Mouse (Mus musculus) ES-Bruce4 (cell line): Measurements from ENCODE around the gene Alkbh4.
"Not testable (repeated sequence)": the region's sequence is repeated elsewhere in the genome, so short reads cannot be mapped to it uniquely, and the experiment has no call there.

ENCODE experiments used
- CTCF ChIP-seq: IDR thresholded peaks from one replicate; pipeline ENCODE4 v1.8.1; 2011; ENCODE audit warnings: low read depth, low read length
- EP300 ChIP-seq: IDR thresholded peaks from 2 replicates; pipeline ENCODE4 v1.6.1; 2011; ENCODE audit warnings: low read depth, low read length; ENCODE audit not compliant: insufficient read depth
- POLR2A ChIP-seq: IDR thresholded peaks from one replicate; pipeline ENCODE4 v1.8.1; 2011; ENCODE audit warnings: low read length; ENCODE audit not compliant: insufficient read depth

- not testable (repeated sequence) for TF ChIP-seq POLR2A, CTCF, EP300
Observed at GRCm38 (mm10) chr5:136160084-136160483, 24.1 kb downstream of the Alkbh4 start.
